Mouse (Mus musculus) C2C12 (cell line): ENCODE data around the gene Agps.

ENCODE experiments used
- CTCF ChIP-seq: IDR thresholded peaks from one replicate; pipeline ENCODE4 v1.5.1; 2011; ENCODE audit not compliant: control insufficient read depth, insufficient read depth, insufficient read length
- MYOG ChIP-seq: IDR thresholded peaks from one replicate; pipeline ENCODE4 v1.6.1; 2011; ENCODE audit not compliant: control insufficient read depth, insufficient read length; ENCODE audit errors: extremely low read depth

DNA sequence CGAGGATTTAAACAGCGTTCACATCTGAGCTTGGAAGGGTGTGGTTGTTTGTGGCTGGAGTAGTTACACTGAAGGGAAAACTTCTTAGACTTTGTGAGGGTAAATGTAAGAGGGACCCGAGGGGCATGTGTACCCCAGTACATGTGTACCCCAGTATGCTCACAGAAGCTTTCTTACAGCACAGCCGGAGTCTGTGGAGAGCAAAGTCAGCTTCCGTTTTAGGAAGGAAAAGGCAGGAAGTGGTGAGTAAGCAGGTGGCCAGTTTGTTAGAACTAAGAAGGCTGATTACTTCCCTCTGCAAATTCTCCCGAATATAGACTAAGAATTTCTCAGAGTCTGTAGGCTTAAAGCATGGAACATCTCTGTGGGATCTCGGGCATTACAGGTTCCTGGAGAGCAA, 8.2 kb upstream of the Agps start:
- TF ChIP-seq MYOG = no peak
- no peak for TF ChIP-seq CTCF
